Mouse (Mus musculus): ENCODE measurements around the gene Gabbr1. TPM values are rescaled to one million over a fixed set of nuclear protein-coding genes. Genes with fewer than 3 reads are reported as not detected.

Gene Gabbr1
- polyA plus RNA-seq, 1 experiment from 2014 or later = 8.6 TPM

Other genes with a start within 250 kb of the Gabbr1 start
- gene H2-M10.6, start 233.8 kb upstream of the Gabbr1 start, polyA plus RNA-seq (2016; fragmentation: Nextera tagmentation; extraction: Ambion mirVana) = not detected in 2 replicates
- 28.8 and 28.9 TPM in 2 replicates for gene Trim26, start 208.8 kb upstream of the Gabbr1 start, polyA plus RNA-seq (2016; fragmentation: Nextera tagmentation; extraction: Ambion mirVana)
- gene Trim15, start 178.8 kb upstream of the Gabbr1 start, polyA plus RNA-seq (2016; fragmentation: Nextera tagmentation; extraction: Ambion mirVana) = 0.40 and 0.47 TPM in 2 replicates
- gene Trim10, start 176.4 kb upstream of the Gabbr1 start, polyA plus RNA-seq (2016; fragmentation: Nextera tagmentation; extraction: Ambion mirVana) = 23.6 and 27.0 TPM in 2 replicates
- not detected in 2 replicates for gene Trim40, start 155.8 kb upstream of the Gabbr1 start, polyA plus RNA-seq (2016; fragmentation: Nextera tagmentation; extraction: Ambion mirVana)
- not detected in 2 replicates for gene Trim31, start 147.8 kb upstream of the Gabbr1 start, polyA plus RNA-seq (2016; fragmentation: Nextera tagmentation; extraction: Ambion mirVana)
- not detected in 2 replicates for gene Rnf39, start 103.0 kb upstream of the Gabbr1 start, polyA plus RNA-seq (2016; fragmentation: Nextera tagmentation; extraction: Ambion mirVana)
- 83.2 and 83.8 TPM in 2 replicates for gene Ppp1r11, start 94.2 kb upstream of the Gabbr1 start, polyA plus RNA-seq (2016; fragmentation: Nextera tagmentation; extraction: Ambion mirVana)
- gene Znrd1, start 87.4 kb upstream of the Gabbr1 start, polyA plus RNA-seq (2016; fragmentation: Nextera tagmentation; extraction: Ambion mirVana) = 37.5 and 40.3 TPM in 2 replicates
- 6.4 and 6.7 TPM in 2 replicates for gene Znrd1as, start 87.4 kb upstream of the Gabbr1 start, polyA plus RNA-seq (2016; fragmentation: Nextera tagmentation; extraction: Ambion mirVana)
- 0.20 TPM in 1 of 2 replicates, not detected in the other for gene 2410137M14Rik, start 64.7 kb upstream of the Gabbr1 start, polyA plus RNA-seq (2016; fragmentation: Nextera tagmentation; extraction: Ambion mirVana)
- 0.31 and 0.36 TPM in 2 replicates for gene H2-M5, start 56.4 kb upstream of the Gabbr1 start, polyA plus RNA-seq (2016; fragmentation: Nextera tagmentation; extraction: Ambion mirVana)
- gene Zfp57, start 44.8 kb upstream of the Gabbr1 start, polyA plus RNA-seq (2016; fragmentation: Nextera tagmentation; extraction: Ambion mirVana) = 60.0 and 64.4 TPM in 2 replicates
- 0.10 TPM in 1 of 2 replicates, not detected in the other for gene Mog, start 22.6 kb upstream of the Gabbr1 start, polyA plus RNA-seq (2016; fragmentation: Nextera tagmentation; extraction: Ambion mirVana)
- 0.08 TPM in 1 of 2 replicates, not detected in the other for gene Olfr90, start 42.5 kb downstream of the Gabbr1 start, polyA plus RNA-seq (2016; fragmentation: Nextera tagmentation; extraction: Ambion mirVana)
- 0.05 TPM in 1 of 2 replicates, not detected in the other for gene Olfr91, start 52.3 kb downstream of the Gabbr1 start, polyA plus RNA-seq (2016; fragmentation: Nextera tagmentation; extraction: Ambion mirVana)
- not detected in 2 replicates for gene Olfr92, start 74.1 kb downstream of the Gabbr1 start, polyA plus RNA-seq (2016; fragmentation: Nextera tagmentation; extraction: Ambion mirVana)
- not detected in 2 replicates for gene Olfr93, start 115.5 kb downstream of the Gabbr1 start, polyA plus RNA-seq (2016; fragmentation: Nextera tagmentation; extraction: Ambion mirVana)
- gene Ubd, start 147.9 kb downstream of the Gabbr1 start, polyA plus RNA-seq (2016; fragmentation: Nextera tagmentation; extraction: Ambion mirVana) = not detected in 2 replicates
- not detected in 2 replicates for gene Olfr94, start 155.0 kb downstream of the Gabbr1 start, polyA plus RNA-seq (2016; fragmentation: Nextera tagmentation; extraction: Ambion mirVana)
- gene Olfr95, start 167.2 kb downstream of the Gabbr1 start, polyA plus RNA-seq (2016; fragmentation: Nextera tagmentation; extraction: Ambion mirVana) = not detected in 2 replicates
- not detected in 2 replicates for gene Olfr96, start 174.2 kb downstream of the Gabbr1 start, polyA plus RNA-seq (2016; fragmentation: Nextera tagmentation; extraction: Ambion mirVana)
- not detected in 2 replicates for gene Olfr97, start 191.4 kb downstream of the Gabbr1 start, polyA plus RNA-seq (2016; fragmentation: Nextera tagmentation; extraction: Ambion mirVana)
- gene Olfr98, start 217.8 kb downstream of the Gabbr1 start, polyA plus RNA-seq (2016; fragmentation: Nextera tagmentation; extraction: Ambion mirVana) = not detected in 2 replicates
- gene H2-M3, start 224.3 kb downstream of the Gabbr1 start, polyA plus RNA-seq (2016; fragmentation: Nextera tagmentation; extraction: Ambion mirVana) = 0.57 and 0.74 TPM in 2 replicates
- gene Olfr99, start 237.5 kb downstream of the Gabbr1 start, polyA plus RNA-seq (2016; fragmentation: Nextera tagmentation; extraction: Ambion mirVana) = not detected in 2 replicates